Mouse (Mus musculus): ENCODE measurements at regions not wholly inside any gene's neighbourhood (a gene's known extent, or its start where the extent isn't known, plus 50 kb on each side); places are given as distances from the start of the nearest gene placed in this dataset.

DNA sequence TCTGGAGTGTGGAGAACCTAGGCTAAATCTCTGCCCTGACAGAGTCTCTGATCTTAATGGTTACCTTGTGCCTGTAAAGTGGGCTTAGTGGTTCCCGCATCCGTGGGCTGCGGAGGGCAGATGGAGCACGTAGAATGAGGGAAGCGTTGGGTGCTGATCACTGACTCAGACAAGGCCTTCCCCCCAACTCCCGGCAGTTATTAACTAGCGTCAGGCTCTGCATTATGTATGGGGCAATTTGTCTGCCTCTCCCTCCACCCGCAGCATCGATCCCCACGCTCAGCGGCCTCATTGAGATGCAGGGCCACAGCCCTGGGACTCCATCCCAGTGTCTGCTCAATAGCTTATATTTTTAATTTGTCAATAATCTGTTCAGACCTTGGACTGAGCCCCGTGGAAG lies 164.8 kb downstream of the Gm26897 start:
- no peak for DNase-seq

DNA sequence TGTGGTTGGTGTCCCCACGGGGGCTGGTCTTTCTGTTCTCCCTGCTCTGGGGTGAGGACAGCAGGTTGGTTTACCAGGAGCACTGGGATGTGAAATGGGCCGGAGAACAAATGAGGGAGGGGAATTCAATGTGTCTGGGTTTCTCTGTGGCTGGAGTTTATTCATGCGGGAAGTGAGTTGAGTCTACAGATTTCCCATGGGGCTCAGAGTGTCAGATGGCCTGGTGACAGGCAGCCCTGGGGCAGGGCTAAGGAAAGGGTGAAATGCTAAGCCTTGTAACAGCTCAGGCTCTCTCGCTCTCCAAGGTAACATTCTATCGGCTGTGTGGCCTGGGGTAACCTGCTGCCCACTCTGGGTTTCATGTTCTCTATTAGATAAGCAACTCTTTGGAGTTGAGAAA lies 167.5 kb downstream of the Gm26897 start:
- no peak for DNase-seq

DNA sequence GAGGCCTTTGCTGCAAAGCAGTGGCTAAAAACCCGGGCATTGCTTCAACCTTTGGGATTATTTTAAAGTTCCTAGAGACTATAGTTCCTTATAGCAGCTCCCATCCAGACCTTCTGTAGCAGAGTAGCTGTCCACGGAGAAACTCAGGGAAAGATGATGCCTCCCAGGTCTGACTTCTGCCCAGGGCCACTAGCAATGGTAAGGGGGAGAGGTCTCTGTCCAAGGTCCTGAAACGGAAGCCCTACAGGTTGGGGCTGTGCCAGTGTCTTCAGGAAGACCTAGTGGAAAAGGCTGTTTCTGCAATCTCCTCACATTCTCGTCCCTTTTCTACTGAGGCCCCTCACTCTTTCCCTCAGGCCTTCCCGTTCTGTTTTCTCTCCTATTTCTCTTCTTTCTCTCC lies 168.0 kb downstream of the Gm26897 start:
- DNase-seq: peak; percentile 60

DNA sequence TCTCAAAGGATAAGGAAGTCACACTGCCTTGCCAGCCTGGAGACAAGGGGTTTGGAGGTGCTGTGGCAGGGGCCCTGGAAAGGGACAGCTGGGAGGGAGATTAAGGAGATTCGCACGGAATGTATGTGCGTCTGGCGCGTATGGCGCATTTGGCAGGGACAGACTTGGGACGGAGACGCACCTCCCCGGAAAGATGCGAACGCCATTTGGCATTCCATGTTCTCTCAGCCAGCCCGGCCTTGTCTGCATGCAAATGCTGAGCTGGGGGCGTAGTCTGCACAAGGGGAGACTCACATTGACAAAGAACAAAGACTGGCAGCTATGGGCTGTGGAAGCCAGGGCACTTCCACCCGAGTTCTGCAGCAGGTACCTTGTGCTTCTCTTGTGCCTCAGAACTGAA lies 174.4 kb downstream of the Gm26897 start:
- no peak for DNase-seq

DNA sequence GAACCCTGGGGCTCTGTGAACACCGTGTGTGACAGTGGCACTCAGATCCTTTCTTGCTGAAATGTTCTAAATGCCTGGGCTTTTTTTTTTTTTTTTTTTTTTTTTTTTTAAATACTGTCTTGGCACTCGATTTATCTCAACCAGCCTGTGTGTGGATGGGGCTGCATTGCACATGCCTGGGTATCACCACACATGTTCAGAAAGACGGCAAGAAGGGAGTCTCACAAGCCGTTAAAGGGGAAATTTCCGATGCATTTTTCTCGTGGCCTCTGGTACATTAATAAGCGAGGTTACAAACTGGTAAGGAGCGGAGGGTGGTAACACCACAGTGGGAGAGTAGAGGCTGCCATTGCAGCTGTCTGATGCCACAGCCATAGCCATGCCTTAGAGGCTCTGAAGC lies 176.8 kb downstream of the Gm26897 start:
- no peak for DNase-seq

DNA sequence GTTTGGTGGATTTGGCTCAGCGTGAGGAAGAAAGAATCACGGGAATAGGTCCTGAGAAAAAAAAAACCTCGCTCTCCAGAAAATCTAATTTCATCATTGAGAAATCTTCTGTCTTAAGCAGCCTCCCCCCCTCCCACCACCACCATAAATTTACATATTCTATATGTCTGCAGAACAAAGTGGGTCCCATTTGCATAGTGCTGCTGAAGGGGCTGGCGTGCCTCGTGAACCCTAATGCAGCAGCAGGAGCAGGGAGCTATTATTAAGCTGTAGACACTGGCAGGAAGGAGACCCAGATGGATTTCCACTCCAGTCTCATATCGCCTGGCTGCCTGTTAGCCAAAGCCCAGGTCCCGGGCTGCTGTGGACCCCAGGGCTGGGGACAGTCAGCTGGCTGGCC lies 179.6 kb downstream of the Gm26897 start:
- DNase-seq: no peak

DNA sequence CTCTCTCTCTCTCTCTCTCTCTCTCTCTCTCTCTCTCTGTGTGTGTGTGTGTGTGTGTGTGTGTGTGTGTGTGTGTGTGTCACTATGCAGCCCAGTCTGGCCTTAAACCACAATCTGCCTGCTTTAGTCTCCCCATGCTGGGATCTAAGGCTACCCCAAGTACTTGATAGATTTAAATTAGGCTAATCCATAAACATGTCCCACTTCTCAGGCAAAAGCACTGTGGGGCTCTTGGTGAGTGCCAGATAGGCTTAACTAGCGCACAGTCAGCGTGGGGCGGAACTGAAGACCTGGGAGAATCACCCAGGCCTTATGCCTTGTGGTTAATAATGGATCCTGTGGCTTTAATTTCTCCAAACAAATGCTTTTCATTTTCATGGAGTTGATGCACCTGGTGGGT lies 180.6 kb downstream of the Gm26897 start:
- DNase-seq: no peak

DNA sequence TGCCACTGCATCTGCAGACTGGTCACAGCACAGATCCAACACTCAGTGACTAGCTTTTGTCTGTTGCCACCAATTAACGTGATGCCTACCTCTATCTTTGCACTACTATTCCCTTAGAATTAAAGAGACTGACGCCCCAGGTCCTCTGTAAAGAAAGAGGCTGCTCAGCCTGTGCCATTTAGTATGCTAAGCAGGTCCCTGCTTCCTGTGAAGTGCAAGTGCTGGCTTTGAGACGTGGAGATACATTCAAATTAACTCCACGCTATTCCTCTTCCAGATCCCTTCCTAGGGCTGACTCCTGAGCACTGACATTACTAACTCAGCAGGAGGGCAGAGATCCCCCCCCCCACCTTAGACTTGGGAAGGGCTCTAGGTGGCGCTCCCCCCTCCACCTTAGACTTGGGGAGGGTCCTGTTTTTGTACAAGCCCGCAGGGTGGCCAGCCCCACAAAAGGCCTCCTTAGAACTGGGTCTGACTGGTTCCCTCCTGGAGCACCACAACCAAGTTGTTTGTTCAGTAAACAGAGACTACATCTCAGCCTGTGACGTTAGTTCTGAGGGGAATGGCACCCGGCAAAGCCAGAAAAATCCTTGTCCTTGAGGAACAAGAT lies 184.0 kb downstream of the Gm26897 start:
- no peak for DNase-seq

DNA sequence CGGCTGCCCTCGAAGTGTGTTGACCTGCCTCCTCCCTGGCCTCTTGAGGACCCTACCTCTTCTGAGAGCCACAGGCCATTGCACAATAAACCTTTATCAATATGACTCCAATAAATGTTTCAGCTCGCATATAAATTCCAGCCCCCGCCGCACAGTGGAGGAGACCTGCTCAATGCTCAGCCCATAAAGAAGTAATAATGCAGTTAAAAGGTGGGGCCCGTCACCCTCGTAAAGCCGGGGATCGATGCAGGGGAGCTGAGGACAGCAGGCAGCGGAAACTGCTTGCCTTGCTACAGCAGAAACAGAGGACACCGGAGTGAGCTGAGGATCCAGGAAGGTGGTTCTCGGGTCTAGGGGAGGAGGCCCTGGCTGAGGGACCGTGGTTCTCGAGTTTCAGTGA lies 185.2 kb downstream of the Gm26897 start:
- no peak for DNase-seq

DNA sequence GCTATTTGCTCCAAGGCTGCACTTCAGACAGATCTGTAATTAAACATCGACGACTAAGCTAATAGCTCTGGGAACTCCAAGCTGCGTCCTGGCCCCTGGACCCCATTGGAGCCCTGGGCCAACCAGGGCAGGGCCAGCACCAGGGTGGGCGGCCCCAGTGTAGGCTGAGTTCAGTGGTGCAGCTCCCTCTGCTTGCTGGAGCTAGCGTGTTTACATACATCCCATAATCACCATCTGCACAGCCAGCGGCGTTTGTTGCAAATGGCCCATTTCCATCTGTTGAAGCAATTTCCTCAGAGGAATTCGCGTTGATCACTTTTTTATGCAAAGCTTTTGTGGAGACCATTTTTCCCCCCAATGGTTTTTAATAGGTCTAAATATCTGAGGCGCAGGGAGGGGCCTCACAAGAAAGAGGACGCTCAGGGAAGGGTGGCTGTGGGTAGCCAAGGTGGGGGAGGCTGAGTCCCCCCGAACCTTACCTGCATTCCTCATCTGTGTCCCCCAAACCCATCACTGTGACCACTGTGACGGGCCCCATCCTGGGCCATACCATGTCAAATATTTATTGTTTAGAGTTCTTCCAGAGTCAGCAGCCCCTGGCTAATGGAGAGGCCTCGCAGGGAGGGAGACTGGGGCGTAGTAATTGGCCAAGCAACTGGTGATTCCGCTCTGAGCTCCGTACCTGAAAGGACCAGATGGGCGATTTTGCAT lies 189.4 kb downstream of the Gm26897 start:
- DNase-seq: no peak

DNA sequence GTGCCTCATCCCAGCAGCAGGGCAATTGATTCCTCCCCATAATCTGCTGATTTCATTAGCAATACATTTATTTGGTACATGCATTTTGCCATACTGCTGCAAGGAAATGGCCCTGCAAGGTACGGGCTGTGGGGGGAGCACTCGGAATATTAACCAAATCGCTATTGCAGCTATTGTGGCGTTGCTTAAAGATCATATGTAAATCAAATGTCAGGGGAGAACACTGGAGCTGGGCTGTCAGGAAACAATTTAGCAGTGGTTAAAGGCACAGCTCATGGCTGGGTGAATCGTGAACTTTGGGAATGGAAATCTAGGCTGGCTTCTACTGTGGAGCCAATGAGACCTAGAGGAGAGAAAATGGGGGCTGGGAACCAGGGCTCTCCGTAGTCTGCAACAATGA lies 192.0 kb downstream of the Gm26897 start:
- DNase-seq: no peak

DNA sequence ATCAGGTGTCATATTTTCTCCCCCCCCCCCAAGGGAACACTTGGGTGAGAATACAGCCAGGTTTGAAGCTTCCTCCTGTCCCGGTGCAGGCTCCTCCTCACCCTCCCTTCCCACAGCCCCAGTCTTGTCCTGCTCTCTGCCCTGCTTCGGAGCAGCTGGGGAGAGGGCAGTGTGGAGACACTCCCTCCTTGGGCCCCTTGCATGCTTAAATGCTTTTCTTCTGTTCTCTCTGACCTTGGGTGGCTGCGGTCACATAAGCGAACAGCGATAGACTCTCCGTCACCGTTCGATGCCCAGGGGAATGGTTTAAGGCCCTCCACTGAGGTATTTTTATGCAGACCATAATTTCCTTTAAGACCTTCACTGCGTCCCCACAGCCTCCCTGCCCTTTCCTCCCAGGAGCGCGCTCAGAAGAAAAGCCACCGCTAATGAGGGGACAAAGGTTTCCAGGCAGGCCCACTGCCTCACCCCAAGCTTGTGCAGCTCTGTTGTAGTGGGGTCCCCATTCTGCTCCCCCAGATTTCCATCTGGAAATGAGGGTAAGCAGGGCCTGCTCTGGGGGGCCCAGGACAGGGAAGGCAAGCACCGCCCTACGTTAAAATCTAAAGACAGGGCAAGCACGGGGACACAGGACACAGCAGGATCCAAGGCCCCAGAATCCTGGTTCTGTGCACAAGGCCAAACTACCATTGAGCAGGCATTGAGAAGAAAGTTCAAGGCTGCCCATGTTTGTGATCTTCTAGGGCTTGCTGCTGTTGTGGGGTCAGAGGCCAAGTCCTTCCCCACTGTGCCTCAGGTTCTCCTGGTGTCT lies 195.7 kb downstream of the Gm26897 start:
- DNase-seq: no peak

DNA sequence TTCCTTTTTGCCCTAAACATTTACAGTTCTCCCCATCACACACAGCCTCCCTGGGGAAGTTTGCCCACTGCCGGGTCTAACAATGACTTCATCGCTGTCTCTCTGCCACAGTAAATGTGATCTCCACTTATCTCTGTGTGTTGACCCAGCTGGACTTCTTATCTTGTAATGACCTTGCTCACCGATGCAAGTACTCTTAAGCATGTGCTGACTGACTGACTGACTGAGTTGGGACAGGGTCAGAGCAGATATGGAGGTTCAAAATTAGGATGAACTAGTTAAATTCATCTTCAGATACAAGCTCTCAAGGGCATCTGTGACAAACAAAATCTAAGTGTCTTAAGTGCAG lies 196.2 kb downstream of the Gm26897 start:
- DNase-seq: no peak

DNA sequence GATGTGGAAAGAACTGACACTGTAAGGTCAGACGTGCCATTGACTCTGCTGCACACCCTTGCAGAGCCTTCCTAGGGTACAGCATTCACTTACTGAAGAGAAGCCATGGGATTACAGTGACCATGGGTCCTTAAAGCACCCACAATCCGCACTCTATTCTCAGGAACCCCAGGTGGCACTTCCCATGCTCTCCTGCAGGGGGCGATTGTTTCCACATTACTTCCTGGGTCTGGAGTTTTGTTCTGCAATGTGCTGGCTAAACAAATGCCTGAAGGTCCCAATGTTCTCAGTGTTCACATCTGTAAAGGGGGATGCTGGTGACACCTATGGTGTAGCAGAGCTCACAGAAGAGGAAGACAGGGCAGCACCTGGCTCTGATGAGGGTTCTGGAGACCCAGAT lies 198.0 kb downstream of the Gm26897 start:
- DNase-seq: no peak

DNA sequence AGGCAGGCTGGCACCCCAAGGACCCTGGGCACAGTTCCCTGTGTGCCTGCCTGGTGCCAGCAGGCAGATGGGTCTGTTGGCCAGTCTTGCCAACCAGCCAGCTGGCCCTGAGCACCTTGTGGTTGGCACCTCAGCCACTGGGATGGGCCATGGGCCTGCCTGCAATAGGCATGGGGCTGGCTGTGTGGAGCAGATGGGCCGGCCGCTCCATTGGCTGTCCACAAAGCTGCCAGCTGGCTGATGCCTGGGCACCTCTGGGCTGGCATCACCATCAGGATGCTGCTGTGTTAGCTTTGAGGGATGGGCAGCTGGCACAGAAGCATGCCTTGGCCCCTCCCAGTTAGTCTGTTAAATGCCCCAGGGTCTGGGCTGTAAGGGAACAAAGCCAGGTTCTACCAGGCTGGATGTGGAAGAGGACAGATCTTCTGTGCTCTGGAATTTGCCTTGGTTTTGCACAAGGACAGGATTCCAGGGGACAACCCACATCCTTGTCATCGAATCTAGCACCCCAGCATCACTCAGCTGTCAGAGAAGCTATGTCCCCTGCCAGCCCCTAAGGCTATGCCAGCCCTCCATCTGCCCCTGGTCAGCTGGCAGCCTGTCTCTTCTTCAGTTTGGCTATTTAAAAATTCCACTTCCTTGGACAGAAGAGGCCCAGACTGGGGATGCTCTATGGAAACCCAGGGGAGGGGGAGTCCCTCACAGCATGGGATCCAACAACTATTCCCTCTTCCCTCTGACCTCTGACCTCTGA lies 201.8 kb downstream of the Gm26897 start:
- no peak for DNase-seq

DNA sequence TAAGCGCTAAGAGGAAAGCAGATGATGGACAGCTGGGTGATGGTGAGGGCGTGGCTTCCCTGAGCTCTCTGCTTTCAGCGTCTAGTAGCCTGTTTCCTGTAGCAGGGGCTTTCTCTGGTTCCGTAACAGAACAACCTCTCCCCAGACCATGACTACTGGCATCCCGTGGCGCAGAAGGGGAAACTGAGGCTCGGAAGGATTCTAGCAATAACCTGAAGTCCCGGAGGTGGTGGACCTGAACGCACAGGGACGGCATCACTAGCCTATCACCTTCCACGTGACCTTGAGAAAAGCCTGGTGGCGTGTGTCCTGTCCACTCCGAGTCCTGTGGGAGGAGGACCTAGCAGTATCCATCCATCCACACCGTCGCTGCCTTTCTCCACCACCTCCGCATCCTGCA lies 208.1 kb downstream of the Gm26897 start:
- DNase-seq: no peak

DNA sequence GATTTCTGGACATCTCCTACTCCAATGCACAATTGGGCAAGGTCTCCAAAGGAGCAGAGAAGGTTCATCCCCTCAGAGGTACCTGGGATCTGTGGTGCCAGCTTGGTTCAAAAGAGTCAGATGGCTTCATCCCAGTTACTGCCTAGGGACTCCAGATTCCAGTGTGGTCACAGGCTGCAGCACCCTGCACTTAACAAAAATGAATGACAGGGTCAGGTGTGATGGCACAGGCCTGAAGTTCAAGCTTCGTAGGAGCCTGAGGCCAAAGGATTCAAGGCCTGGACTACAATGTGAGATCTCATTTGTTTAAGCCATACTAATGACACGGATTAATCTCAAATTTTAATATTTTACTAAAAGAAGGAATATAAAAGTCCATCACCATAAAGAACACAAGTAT lies 209.1 kb downstream of the Gm26897 start:
- no peak for DNase-seq

DNA sequence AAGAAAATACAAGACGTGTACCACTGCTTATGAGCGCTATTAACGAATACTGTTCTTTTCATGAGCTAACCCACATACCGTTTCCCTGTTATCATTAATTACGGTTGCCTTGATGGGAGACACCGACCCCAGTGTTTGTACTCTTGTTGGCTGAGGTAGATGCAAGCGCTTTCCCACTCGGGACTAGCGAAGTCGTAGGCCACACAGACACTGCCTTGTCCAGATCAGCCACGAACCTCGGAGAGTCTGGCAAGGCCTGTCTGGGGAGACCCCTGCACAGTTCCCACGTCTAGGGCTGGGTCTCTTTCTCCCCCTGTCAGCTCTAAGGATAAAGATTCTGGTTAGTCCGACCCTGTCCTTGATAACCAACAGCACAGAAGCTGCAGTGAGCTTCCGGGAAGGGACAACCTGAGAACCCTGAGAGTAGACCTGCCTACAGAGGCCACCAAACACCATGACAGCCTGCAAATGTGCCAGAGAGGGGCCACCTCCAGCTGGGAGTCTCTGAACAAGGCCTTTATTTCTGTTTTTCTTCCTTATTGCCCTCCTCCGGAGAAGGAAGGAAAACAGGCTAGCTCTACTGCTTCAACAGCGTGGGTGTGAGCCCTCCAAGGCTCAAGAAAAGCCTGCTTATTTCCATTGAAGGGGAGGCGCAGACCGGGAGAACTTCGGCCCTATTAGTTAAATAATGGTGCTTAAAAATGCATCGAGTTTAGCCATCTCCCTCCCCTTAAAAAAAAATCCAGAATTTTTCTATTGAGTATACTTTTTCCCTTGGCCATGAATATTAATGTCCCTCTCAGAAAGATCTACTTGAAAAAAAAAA lies 209.8 kb downstream of the Gm26897 start:
- no peak for DNase-seq

DNA sequence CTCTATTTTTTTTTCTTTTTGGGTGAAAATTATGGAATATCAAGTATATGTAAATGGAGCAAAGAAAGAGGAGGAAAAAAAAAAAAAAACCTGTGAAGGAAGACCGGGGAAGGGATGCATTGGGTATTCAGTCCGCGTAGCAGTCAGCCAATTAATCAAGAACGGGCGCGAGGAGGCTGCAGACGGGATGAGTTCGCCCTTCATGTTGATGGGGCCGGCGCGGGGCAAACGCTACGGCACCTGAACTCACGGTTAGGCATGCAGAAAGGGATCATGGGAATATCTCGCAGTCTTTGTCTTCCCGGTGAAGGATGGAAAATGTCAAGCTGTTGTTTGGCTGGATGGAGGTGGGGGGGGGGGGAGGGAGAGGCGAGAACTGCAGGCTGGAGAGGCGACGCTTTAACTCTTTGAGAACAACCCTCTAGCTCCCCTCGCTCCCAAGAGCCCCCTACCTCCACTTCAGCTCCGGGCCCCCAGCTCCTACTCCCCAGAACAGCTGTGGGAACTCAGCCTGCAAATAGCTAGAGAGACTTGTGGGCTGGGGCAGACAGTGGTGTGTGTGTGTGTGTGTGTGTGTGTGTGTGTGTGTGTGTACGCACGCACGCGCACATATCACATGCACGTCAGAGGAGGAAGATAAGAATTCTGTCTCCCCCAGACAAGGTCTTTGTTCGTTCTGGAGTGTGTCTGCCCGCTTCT lies 210.7 kb downstream of the Gm26897 start:
- no peak for DNase-seq

DNA sequence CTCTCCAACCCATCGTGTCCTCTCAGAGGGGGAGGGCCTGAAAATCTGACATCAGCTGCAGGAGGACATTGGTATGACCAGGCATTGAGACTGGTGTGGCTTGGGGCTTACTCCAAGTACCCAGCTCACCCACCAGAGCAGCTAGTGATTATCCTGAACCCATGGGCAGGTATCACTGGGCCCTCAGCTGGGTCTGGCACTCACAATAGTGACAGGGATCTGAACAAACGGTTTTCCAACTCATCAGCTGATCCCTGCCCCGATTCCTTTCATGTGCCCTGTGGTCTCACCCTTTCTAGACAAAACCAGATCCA lies 211.2 kb downstream of the Gm26897 start:
- DNase-seq: no peak

DNA sequence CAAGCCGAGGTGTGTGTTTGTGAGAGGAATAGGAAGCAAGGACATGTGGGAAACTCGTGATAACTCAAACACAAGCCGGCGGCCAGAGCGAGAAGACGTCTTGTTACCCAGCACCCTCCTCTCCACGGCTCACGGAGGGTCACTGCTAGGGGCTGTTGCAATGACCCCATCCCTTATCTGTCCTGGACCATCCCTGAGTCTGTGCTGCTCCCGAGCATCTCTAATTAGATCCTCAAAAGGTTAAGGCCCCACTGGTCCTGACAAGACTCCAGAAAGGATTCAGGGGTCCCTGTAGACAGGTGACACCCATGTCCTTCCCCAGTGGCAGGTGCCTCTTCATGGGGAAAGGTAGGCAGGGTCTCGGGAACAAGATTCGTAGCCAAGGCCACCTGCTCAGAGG lies 212.6 kb downstream of the Gm26897 start:
- no peak for DNase-seq

DNA sequence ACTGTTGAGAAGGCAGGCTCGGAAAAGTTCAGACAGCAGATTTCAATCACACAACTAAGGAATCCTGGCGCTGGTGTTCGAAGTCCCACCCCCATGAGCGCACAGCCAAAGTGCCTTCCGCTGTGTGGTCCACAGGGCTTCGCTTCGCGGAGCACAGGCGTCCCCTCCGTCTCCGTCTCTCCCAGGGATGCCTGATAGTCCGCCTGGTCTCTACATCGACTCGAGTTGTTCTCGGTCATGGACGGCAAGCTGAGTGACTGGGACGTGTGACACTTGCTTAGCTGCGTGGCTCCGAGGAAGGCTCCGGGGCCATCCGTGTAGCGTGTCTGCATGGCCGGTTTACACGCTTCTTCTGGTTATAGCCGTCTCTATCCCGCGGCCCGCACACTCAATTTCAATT lies 224.0 kb downstream of the Gm26897 start:
- no peak for DNase-seq
